Mouse (Mus musculus): ENCODE data around the gene Ube2r2. TPM values are rescaled to one million over a fixed set of nuclear protein-coding genes. Genes with fewer than 3 reads are reported as not detected.

The Ube2r2 gene
- total and polyA plus RNA-seq, 3 experiments: 30.4 to 90.9 (median 38.9) TPM

DNA sequence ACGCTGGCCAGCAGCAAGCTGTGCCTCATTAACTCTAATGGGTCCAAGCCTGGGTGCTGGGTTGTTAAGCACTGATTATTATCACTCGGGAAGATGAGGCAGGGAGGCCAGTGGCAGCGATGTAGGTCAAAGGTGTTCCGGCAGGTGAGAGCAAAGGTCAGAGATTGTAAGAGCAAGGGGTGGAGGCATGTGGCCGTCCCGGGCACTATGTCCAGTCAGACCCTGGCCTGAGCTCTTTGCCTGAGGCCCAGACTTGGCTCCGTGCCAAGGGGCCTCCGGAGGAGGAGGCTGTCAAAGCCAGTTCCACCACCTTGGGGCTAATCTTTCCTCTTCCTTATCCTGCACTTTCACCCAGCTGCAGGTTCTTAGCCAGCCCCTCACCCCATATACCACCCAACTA is 39.4 kb upstream of the Ube2r2 start:
- Histone ChIP-seq H3K27ac (ENCODE audit: insufficient read depth, low read depth) (no peak overlapping the region), H3K4me3 (replicated peaks in 1 of 3; ENCODE audit: low read depth in 2 of 3, low read length in 2 of 3, poor library complexity in 1 of 3) (no peak overlapping the region), H3K79me2 (replicated peaks; ENCODE audit: control insufficient read depth, extremely low read depth, insufficient read depth, poor library complexity, severe bottlenecking) (no peaks in the 10 kb centered on the region), H3K36me3 (replicated peaks in 1 of 2; ENCODE audit: control insufficient read depth in 1 of 2, insufficient read depth in 1 of 2, low read length in 1 of 2) (no peaks in the 10 kb centered on the region), H3K4me2 (ENCODE audit: insufficient read depth, low read depth, poor library complexity, severe bottlenecking) (no peak overlapping the region), H3K4me1 (ENCODE audit: control insufficient read depth in 1 of 2, insufficient read depth in 2 of 2) (peaks cover 4% of the 10 kb centered on the region in 2 experiments; a peak in 3 of 4 replicates), H3K9ac (ENCODE audit: insufficient read depth, low read depth) (no peak overlapping the region), H3K9me3 (replicated peaks; ENCODE audit: low read length) (no peaks in the 10 kb centered on the region), H3K27me3 (replicated peaks) (peaks cover 82% of the 10 kb centered on the region)
- in situ Hi-C loops (cut with MboI; ENCODE audit: low pct_ligation_motif_present, low pct_unique_long_range_greater_than_20kb, low sequenced_read_pairs): no loop called here
- DNase-seq (ENCODE audit: extremely low read depth): no peak
- dilution Hi-C loops (cut with MboI; ENCODE audit: extremely low pct_ligation_motif_present, extremely low pct_unique_long_range_greater_than_20kb, low sequenced_read_pairs): no loop called here
- TF ChIP-seq KAT2A (IDR thresholded peaks at IDR 0.05; ENCODE audit: insufficient replicate concordance, low read length) (no peak), UBTF (IDR thresholded peaks at IDR 0.05; ENCODE audit: low read depth, low read length) (no peak), USF2 (conservative IDR thresholded peaks at IDR 0.05; ENCODE audit: low read depth, low read length) (no peak), MAX (IDR thresholded peaks at IDR 0.05; ENCODE audit: low read length) (no peak), POLR2AphosphoS2 (IDR thresholded peaks at IDR 0.05; ENCODE audit: low read depth, low read length) (no peak), SMC3 (IDR thresholded peaks at IDR 0.05; ENCODE audit: low read depth, low read length) (no peak), CHD2 (IDR thresholded peaks at IDR 0.05; ENCODE audit: low read length) (no peak), MEF2A (IDR thresholded peaks at IDR 0.05; ENCODE audit: borderline replicate concordance, low read depth, low read length) (no peak), RAD21 (IDR thresholded peaks at IDR 0.05; ENCODE audit: low read depth, low read length) (no peak), JUND (conservative IDR thresholded peaks at IDR 0.05; ENCODE audit: low read depth, low read length) (no peak), EP300 (IDR thresholded peaks at IDR 0.05; ENCODE audit: low read length) (no peak), ZC3H11A (IDR thresholded peaks at IDR 0.05; ENCODE audit: low read depth, low read length) (no peak), ETS1 (conservative IDR thresholded peaks at IDR 0.05; ENCODE audit: low read depth, low read length) (no peak), GABPA (IDR thresholded peaks at IDR 0.05; ENCODE audit: insufficient replicate concordance, low read depth, low read length) (no peak), ZMIZ1 (IDR thresholded peaks at IDR 0.05; ENCODE audit: low read depth, low read length) (no peak), HCFC1 (IDR thresholded peaks at IDR 0.05; ENCODE audit: low read depth, low read length) (no peak)

DNA sequence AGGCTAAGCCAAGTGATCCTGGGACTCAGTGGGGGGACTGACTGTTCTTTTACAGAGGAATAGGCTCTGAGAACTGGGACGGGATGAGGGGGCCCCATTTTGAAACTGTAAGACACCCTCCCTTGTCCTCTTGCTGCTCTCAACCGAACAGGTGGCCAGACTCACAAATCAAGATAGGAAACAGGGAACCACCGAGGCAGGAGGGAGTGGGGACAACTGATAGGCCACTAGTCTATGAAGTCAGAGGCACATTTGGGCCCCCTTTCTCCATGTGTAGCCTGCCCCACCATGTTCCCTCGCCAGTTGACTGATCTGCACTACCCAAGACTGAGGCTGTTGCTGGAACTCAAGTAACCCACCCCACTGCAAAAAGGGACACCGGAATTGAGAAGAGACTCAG is 38.7 kb upstream of the Ube2r2 start:
- dilution Hi-C loops (cut with MboI; ENCODE audit: extremely low pct_ligation_motif_present, extremely low pct_unique_long_range_greater_than_20kb, low sequenced_read_pairs) (no loop called here), in situ Hi-C loops (cut with MboI; ENCODE audit: low pct_ligation_motif_present, low pct_unique_long_range_greater_than_20kb, low sequenced_read_pairs) (no loop called here)
- Histone ChIP-seq H3K4me2 (ENCODE audit: insufficient read depth, low read depth, poor library complexity, severe bottlenecking) (no peak overlapping the region), H3K27ac (ENCODE audit: insufficient read depth, low read depth) (no peak overlapping the region), H3K79me2 (replicated peaks; ENCODE audit: control insufficient read depth, extremely low read depth, insufficient read depth, poor library complexity, severe bottlenecking) (no peaks in the 10 kb centered on the region), H3K9me3 (replicated peaks; ENCODE audit: low read length) (no peaks in the 10 kb centered on the region), H3K36me3 (replicated peaks in 1 of 2; ENCODE audit: control insufficient read depth in 1 of 2, insufficient read depth in 1 of 2, low read length in 1 of 2) (no peaks in the 10 kb centered on the region), H3K4me3 (replicated peaks in 1 of 3; ENCODE audit: low read depth in 2 of 3, low read length in 2 of 3, poor library complexity in 1 of 3) (no peak overlapping the region), H3K4me1 (ENCODE audit: control insufficient read depth in 1 of 2, insufficient read depth in 2 of 2) (peaks cover 4% of the 10 kb centered on the region in 2 experiments; a peak in 3 of 4 replicates), H3K9ac (ENCODE audit: insufficient read depth, low read depth) (no peak overlapping the region), H3K27me3 (replicated peaks) (peaks cover 80% of the 10 kb centered on the region)
- no peak for DNase-seq (ENCODE audit: extremely low read depth)
- TF ChIP-seq ZMIZ1 (IDR thresholded peaks at IDR 0.05; ENCODE audit: low read depth, low read length) (no peak), RCOR1 (conservative IDR thresholded peaks at IDR 0.05; ENCODE audit: low read depth, low read length) (no peak), HCFC1 (IDR thresholded peaks at IDR 0.05; ENCODE audit: low read depth, low read length) (no peak), E2F4 (IDR thresholded peaks at IDR 0.05; ENCODE audit: insufficient replicate concordance, low read depth, low read length) (no peak), KAT2A (IDR thresholded peaks at IDR 0.05; ENCODE audit: insufficient replicate concordance, low read length) (no peak), CTCF (conservative IDR thresholded peaks at IDR 0.05 in 1 of 2, IDR thresholded peaks at IDR 0.05 in 1 of 2; ENCODE audit: low read depth in 2 of 2, low read length in 2 of 2) (no peak), ZKSCAN1 (IDR thresholded peaks at IDR 0.05; ENCODE audit: borderline replicate concordance, low read depth, low read length) (no peak), USF1 (IDR thresholded peaks at IDR 0.05; ENCODE audit: low read depth, low read length) (no peak), MAX (IDR thresholded peaks at IDR 0.05; ENCODE audit: low read length) (no peak), ZNF384 (IDR thresholded peaks at IDR 0.05; ENCODE audit: low read depth, low read length) (no peak), MXI1 (IDR thresholded peaks at IDR 0.05; ENCODE audit: low read depth, low read length) (no peak), JUN (IDR thresholded peaks at IDR 0.05; ENCODE audit: insufficient read depth, low read depth, low read length) (no peak)
